Mouse (Mus musculus) urinary bladder, postnatal 10 days (tissue): Measurements from ENCODE around the gene Hdgf.

Experiments
- DNase-seq: peaks from one replicate; pipeline ENCODE4 v3.0.0; 2022; ENCODE audit warnings: low spot score

Hdgf gene

GRCm38 (mm10) chr3:87945781-87946540, 39.8 kb downstream of the Hdgf start:
- DNase-seq = no peak

GRCm38 (mm10) chr3:87946541-87946860, 40.4 kb downstream of the Hdgf start:
- DNase-seq = no peak

- DNase-seq = no peak
Measured at GRCm38 (mm10) chr3:87947056-87947810, 41.1 kb downstream of the Hdgf start.

- no peak for DNase-seq
Measured at GRCm38 (mm10) chr3:87947811-87948199, 41.7 kb downstream of the Hdgf start.

- no peak for DNase-seq
Measured at GRCm38 (mm10) chr3:87948378-87949265, 42.5 kb downstream of the Hdgf start, which contains the start of gene Crabp2. TSS of gene Crabp2 (plus strand) at chr3:87948666.

- DNase-seq = no peak
Measured at GRCm38 (mm10) chr3:87949266-87949954, 43.3 kb downstream of the Hdgf start.

- no peak for DNase-seq
Measured at GRCm38 (mm10) chr3:87949955-87950515, 43.9 kb downstream of the Hdgf start.

GRCm38 (mm10) chr3:87951946-87952345, 45.8 kb downstream of the Hdgf start:
- DNase-seq = no peak

GRCm38 (mm10) chr3:87952440-87952839, 46.3 kb downstream of the Hdgf start:
- DNase-seq = no peak

GRCm38 (mm10) chr3:87958056-87958455, 51.9 kb downstream of the Hdgf start:
- DNase-seq = no peak

GRCm38 (mm10) chr3:87958476-87958875, 52.4 kb downstream of the Hdgf start:
- DNase-seq = no peak

- no peak for DNase-seq
Measured at GRCm38 (mm10) chr3:87958967-87959366, 52.8 kb downstream of the Hdgf start.

- no peak for DNase-seq
Measured at GRCm38 (mm10) chr3:87959371-87959770, 53.2 kb downstream of the Hdgf start.

- DNase-seq = no peak
Measured at GRCm38 (mm10) chr3:87960191-87960585, 54.1 kb downstream of the Hdgf start.

- DNase-seq = peak; percentile 53
Measured at GRCm38 (mm10) chr3:87960586-87961191, 54.6 kb downstream of the Hdgf start.
